Mouse (Mus musculus): Measurements from ENCODE around the gene Entpd6.

- TF ChIP-seq CTCF (IDR thresholded peaks at IDR 0.05; ENCODE audit: borderline replicate concordance, control insufficient read depth, extremely low read depth, insufficient read depth, low read length, poor library complexity), result no peak
- TF ChIP-seq POLR2A (IDR thresholded peaks at IDR 0.05; ENCODE audit: control insufficient read depth, extremely low read depth, insufficient read depth, low read length, poor library complexity), result no peak
Measured at GRCm38 (mm10) chr2:150737881-150738280, 11.0 kb upstream of the Entpd6 start.

Measured in thymus, adult 2 months (tissue).